Mouse (Mus musculus) embryonic fibroblast, embryonic 13.5 days (primary cell): ENCODE results near the gene Ntf3.

Experiments
- CTCF ChIP-seq: IDR thresholded peaks from 2 replicates; pipeline ENCODE4 v1.5.1; 2011; ENCODE audit warnings: mild to moderate bottlenecking, control low read depth, low read length, moderate library complexity, borderline replicate concordance; ENCODE audit not compliant: insufficient read depth
- POLR2A ChIP-seq: IDR thresholded peaks from 2 replicates; pipeline ENCODE4 v1.6.1; 2011; ENCODE audit warnings: low read depth, mild to moderate bottlenecking, control low read depth, low read length, moderate library complexity

DNA sequence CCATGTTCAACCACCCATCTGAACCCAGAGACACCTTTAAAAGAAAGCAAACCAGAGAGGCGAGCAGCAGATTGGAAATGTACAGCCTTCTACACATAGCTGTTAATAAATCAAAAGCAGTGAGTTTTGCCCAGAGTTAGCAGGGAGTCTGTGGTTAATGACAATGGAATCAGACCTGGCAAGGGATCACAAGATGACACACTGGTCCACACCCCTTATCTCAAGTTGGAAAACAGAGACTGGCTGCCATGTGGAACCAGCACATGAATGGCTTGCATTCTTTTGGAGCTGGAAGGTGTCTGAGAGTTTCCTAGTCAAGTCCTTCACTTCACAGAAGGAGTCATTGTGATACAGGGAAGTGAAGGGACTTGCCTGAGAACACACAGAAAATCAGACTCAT lies 5.4 kb upstream of the Ntf3 start:
- TF ChIP-seq CTCF (no peak), POLR2A (no peak)
